Mouse (Mus musculus) limb, embryonic 15.5 days (tissue): Measurements from ENCODE around the gene Herc3. TPM values are rescaled to one million over a fixed set of nuclear protein-coding genes. Genes with fewer than 3 reads are reported as not detected.

Experiments used
- ATAC-seq: fragments of 200-750 bp; cut with Nextera tagmentation; 2 replicates; pipeline ENCODE4 v1.8.0; 2017; ENCODE audit warnings: low read depth, moderate TSS enrichment; ENCODE audit not compliant: insufficient number of reproducible peaks, low FRiP score, low TSS enrichment
- H3K27ac ChIP-seq: fragments of 300-500 bp; sonication (generic); 2 replicates; pipeline ENCODE4 v1.5.1; 2015; ENCODE audit warnings: moderate library complexity, mild to moderate bottlenecking, inconsistent platforms
- H3K27me3 ChIP-seq: fragments of 300-500 bp; sonication (generic); 2 replicates; pipeline ENCODE4 v1.6.1; 2015; ENCODE audit warnings: inconsistent platforms
- H3K36me3 ChIP-seq: fragments of 300-500 bp; sonication (generic); 2 replicates; pipeline ENCODE4 v1.6.1; 2015; ENCODE audit warnings: inconsistent platforms
- H3K4me1 ChIP-seq: fragments of 300-500 bp; sonication (generic); 2 replicates; pipeline ENCODE4 v1.6.1; 2015; ENCODE audit warnings: inconsistent platforms
- H3K4me2 ChIP-seq: fragments of 300-500 bp; sonication (generic); 2 replicates; pipeline ENCODE4 v1.6.1; 2015; ENCODE audit warnings: mild to moderate bottlenecking, inconsistent platforms
- H3K4me3 ChIP-seq: fragments of 300-500 bp; sonication (generic); 2 replicates; pipeline ENCODE4 v1.5.1; 2015; ENCODE audit warnings: mild to moderate bottlenecking, inconsistent platforms
- H3K9ac ChIP-seq: fragments of 300-500 bp; sonication (generic); 2 replicates; pipeline ENCODE4 v1.6.1; 2015; ENCODE audit warnings: inconsistent platforms
- H3K9me3 ChIP-seq: fragments of 300-500 bp; sonication (generic); 2 replicates; pipeline ENCODE4 v1.6.1; 2016; ENCODE audit warnings: inconsistent platforms
- WGBS: fragments of 180-500 bp; shearing (Covaris S2); methylation state at CpG from one replicate; pipeline ENCODE4 v1.1.7; 2015; 5-methylcytosine and 5-hydroxymethylcytosine counted together
- polyA plus RNA-seq: library from polyadenylated mRNA; unstranded; fragments of >200 nt; fragmentation: Nextera tagmentation; extraction: Ambion mirVana; gene quantifications from 2 replicates; pipeline ENCODE4 v1.2.1, GENCODE M21; 2015

Gene Herc3
- polyA plus RNA-seq, 1 experiment from 2014 or later, result 4.9 TPM

DNA sequence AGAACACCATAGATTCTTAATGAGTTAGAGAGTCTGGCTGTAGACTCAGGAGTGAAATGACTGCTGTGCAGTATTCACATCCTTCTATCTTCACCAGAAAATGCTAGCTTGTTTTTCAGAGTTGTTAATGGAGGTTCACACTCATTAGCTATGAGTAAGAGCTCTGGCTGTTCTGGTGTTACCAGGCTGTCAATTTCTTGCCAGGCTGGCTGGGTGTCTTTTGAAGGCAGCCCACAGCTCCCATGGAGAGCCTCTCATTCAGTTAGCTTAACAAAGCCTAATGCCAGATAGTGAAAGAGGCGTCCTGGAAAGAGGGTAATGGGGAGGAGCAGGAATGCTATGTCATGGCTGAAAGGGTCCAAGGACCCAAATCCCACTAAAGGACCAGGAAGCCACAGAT, 6.7 kb downstream of the Herc3 start:
- no peaks in the 10 kb centered on the region for H3K27me3 ChIP-seq
- ATAC-seq, result no peak
- no peaks in the 10 kb centered on the region for H3K4me1 ChIP-seq
- no peak overlapping the region for H3K9ac ChIP-seq
- H3K4me2 ChIP-seq, result no peak overlapping the region
- no peak overlapping the region for H3K4me3 ChIP-seq
- WGBS, result 32% methylated on average over 1 of the region's 1 CpGs
- no peak overlapping the region for H3K27ac ChIP-seq
- no peaks in the 10 kb centered on the region for H3K36me3 ChIP-seq
- no peaks in the 10 kb centered on the region for H3K9me3 ChIP-seq

GRCm38 (mm10) chr6:58841208-58841607, 9.9 kb downstream of the Herc3 start:
- Histone ChIP-seq H3K27me3 (no peaks in the 10 kb centered on the region), H3K36me3 (no peaks in the 10 kb centered on the region), H3K9ac (no peak overlapping the region), H3K4me3 (no peak overlapping the region), H3K4me1 (no peaks in the 10 kb centered on the region), H3K4me2 (no peak overlapping the region), H3K9me3 (no peaks in the 10 kb centered on the region), H3K27ac (no peak overlapping the region)
- WGBS, result 66% methylated on average over 2 of the region's 2 CpGs
- ATAC-seq, result no peak

- no peaks in the 10 kb centered on the region for H3K9me3 ChIP-seq
- no peaks in the 10 kb centered on the region for H3K36me3 ChIP-seq
- WGBS, result 34% methylated on average over 2 of the region's 2 CpGs
- H3K27ac ChIP-seq, result no peak overlapping the region
- ATAC-seq, result no peak
- no peaks in the 10 kb centered on the region for H3K27me3 ChIP-seq
- no peak overlapping the region for H3K9ac ChIP-seq
- H3K4me1 ChIP-seq, result no peaks in the 10 kb centered on the region
- no peak overlapping the region for H3K4me3 ChIP-seq
- H3K4me2 ChIP-seq, result no peak overlapping the region
Measured at GRCm38 (mm10) chr6:58842186-58842585, 10.9 kb downstream of the Herc3 start.

- no peak overlapping the region for H3K4me3 ChIP-seq
- no peak overlapping the region for H3K4me2 ChIP-seq
- H3K9ac ChIP-seq, result no peak overlapping the region
- WGBS, result 87% methylated on average over 9 of the region's 9 CpGs
- H3K27me3 ChIP-seq, result no peaks in the 10 kb centered on the region
- H3K36me3 ChIP-seq, result no peaks in the 10 kb centered on the region
- no peak for ATAC-seq
- H3K9me3 ChIP-seq, result no peaks in the 10 kb centered on the region
- no peak overlapping the region for H3K27ac ChIP-seq
- no peaks in the 10 kb centered on the region for H3K4me1 ChIP-seq
Measured at GRCm38 (mm10) chr6:58843580-58843979, 12.3 kb downstream of the Herc3 start.

- no peaks in the 10 kb centered on the region for H3K9me3 ChIP-seq
- 80% methylated on average over 8 of the region's 8 CpGs for WGBS
- no peak overlapping the region for H3K9ac ChIP-seq
- H3K27me3 ChIP-seq, result no peaks in the 10 kb centered on the region
- no peaks in the 10 kb centered on the region for H3K36me3 ChIP-seq
- H3K4me1 ChIP-seq, result no peaks in the 10 kb centered on the region
- no peak overlapping the region for H3K4me2 ChIP-seq
- H3K27ac ChIP-seq, result no peak overlapping the region
- no peak overlapping the region for H3K4me3 ChIP-seq
- no peak for ATAC-seq
Measured at GRCm38 (mm10) chr6:58844188-58844822, 13.0 kb downstream of the Herc3 start.

GRCm38 (mm10) chr6:58846850-58847692, 15.8 kb downstream of the Herc3 start:
- H3K9ac ChIP-seq, result no peak overlapping the region
- H3K36me3 ChIP-seq, result no peaks in the 10 kb centered on the region
- no peak overlapping the region for H3K27ac ChIP-seq
- H3K9me3 ChIP-seq, result no peaks in the 10 kb centered on the region
- no peak for ATAC-seq
- no peak overlapping the region for H3K4me2 ChIP-seq
- no peaks in the 10 kb centered on the region for H3K27me3 ChIP-seq
- no peak overlapping the region for H3K4me3 ChIP-seq
- 90% methylated on average over 9 of the region's 9 CpGs for WGBS
- H3K4me1 ChIP-seq, result no peaks in the 10 kb centered on the region

DNA sequence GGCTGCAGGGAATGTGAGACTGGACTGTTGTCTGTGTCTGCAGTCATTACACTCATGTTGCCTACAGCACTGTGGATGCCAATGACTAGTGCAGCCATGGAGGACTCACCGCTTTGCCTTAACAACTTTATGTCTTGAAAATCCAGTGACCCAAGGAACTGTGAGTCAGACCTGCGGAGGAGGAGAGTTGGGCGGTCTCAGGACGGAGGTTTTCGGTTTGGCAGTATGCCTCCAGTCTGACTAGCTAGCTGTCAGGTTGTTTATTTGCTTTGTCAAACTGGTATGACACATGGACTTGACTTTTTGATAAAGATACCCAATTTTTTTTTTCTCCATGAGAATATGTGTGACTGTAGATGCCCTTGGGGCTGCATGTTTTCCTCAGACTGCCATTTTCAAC, 16.6 kb downstream of the Herc3 start:
- Histone ChIP-seq H3K4me1 (no peaks in the 10 kb centered on the region), H3K4me3 (no peak overlapping the region), H3K27me3 (no peaks in the 10 kb centered on the region), H3K36me3 (no peaks in the 10 kb centered on the region), H3K9ac (no peak overlapping the region), H3K9me3 (no peaks in the 10 kb centered on the region), H3K4me2 (no peak overlapping the region), H3K27ac (no peak overlapping the region)
- 76% methylated on average over 5 of the region's 5 CpGs for WGBS
- no peak for ATAC-seq

DNA sequence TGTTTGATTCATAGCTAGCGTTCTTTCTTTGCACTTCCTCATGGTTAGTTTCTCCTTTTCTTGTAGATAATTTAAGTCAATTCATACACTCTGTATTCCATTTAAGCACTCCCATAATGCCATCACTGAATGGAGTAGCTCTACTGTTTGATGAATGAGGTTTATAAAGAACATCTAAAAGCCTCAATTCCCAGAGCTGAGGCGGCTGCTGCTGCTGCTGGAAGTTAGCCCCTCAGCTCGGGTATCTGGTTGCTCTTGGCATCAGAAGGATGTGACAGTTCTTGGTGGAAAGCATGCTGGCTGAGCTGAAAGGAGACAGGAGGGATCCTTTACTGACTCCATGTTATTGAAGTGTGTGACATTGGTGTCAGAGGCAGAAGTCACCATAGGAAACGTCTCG, 18.1 kb downstream of the Herc3 start:
- Histone ChIP-seq H3K9me3 (no peaks in the 10 kb centered on the region), H3K36me3 (no peaks in the 10 kb centered on the region), H3K27me3 (no peaks in the 10 kb centered on the region), H3K4me3 (no peak overlapping the region), H3K9ac (no peak overlapping the region), H3K4me1 (no peaks in the 10 kb centered on the region), H3K27ac (no peak overlapping the region), H3K4me2 (no peak overlapping the region)
- no peak for ATAC-seq
- WGBS, result 79% methylated on average over 5 of the region's 5 CpGs

DNA sequence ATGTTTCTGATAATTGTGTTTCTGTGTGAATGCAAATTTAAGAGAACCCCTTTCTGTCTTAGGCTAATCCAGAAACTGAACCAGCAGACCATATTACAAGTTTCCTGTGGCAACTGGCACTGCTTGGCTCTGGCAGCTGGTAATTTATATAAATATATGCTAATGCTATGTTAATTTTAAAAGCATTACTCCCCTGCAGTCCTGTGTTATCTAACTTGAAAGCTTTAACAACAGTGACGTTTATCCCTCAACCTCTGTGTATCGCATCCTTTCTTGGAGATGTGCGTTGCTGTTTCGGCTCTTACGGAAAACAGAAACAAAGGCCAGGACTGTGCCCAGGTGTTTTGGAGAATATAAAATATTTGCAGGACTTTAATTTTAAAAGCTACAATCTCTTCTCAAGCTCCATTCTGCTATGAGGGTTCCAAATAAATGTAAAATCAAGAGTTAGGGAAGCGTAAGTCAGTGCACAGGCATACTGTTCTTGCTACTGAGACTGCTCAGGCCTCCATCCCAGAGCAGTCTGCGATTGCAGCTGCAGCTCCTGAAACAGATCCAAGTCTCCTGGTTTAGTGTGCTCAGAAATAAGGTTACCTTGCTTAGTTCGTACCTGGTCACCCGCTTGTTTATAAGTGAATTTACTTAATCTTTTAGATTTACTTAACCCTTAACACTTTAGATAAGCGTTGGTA, 24.6 kb downstream of the Herc3 start:
- no peak overlapping the region for H3K27ac ChIP-seq
- no peaks in the 10 kb centered on the region for H3K9me3 ChIP-seq
- WGBS, result 83% methylated on average over 10 of the region's 10 CpGs
- no peak overlapping the region for H3K9ac ChIP-seq
- ATAC-seq, result no peak
- no peaks in the 10 kb centered on the region for H3K4me1 ChIP-seq
- H3K4me3 ChIP-seq, result no peak overlapping the region
- no peaks in the 10 kb centered on the region for H3K27me3 ChIP-seq
- H3K4me2 ChIP-seq, result no peak overlapping the region
- peaks cover 4% of the 10 kb centered on the region; the same call in 1 of the 2 replicates for H3K36me3 ChIP-seq

DNA sequence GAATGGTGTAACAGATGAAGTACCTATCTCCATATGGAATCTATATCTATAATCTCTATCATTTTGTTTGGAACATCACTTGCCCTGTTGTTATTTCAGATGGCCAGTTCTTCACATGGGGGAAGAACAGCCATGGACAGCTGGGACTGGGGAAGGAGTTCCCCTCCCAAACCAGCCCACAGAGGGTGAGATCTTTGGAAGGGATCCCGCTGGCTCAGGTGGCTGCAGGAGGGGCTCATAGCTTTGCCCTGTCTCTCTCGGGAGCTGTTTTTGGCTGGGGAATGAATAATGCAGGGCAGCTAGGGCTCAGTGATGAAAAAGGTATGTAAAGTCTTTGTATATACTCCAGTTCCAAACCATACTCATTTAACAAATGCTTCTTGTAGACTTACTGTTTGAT, 25.2 kb downstream of the Herc3 start:
- Histone ChIP-seq H3K27me3 (no peaks in the 10 kb centered on the region), H3K9me3 (no peaks in the 10 kb centered on the region), H3K4me1 (no peaks in the 10 kb centered on the region), H3K4me3 (no peak overlapping the region), H3K9ac (no peak overlapping the region), H3K27ac (no peak overlapping the region), H3K4me2 (no peak overlapping the region), H3K36me3 (peaks cover 4% of the 10 kb centered on the region; the same call in 1 of the 2 replicates)
- 73% methylated on average over 2 of the region's 2 CpGs for WGBS
- ATAC-seq, result no peak

GRCm38 (mm10) chr6:58859517-58859916, 28.3 kb downstream of the Herc3 start:
- H3K27ac ChIP-seq, result no peak overlapping the region
- 85% methylated on average over 4 of the region's 4 CpGs for WGBS
- peaks cover 4% of the 10 kb centered on the region; the same call in 1 of the 2 replicates for H3K36me3 ChIP-seq
- no peak overlapping the region for H3K4me2 ChIP-seq
- no peaks in the 10 kb centered on the region for H3K4me1 ChIP-seq
- H3K9ac ChIP-seq, result no peak overlapping the region
- no peak for ATAC-seq
- no peaks in the 10 kb centered on the region for H3K9me3 ChIP-seq
- no peaks in the 10 kb centered on the region for H3K27me3 ChIP-seq
- H3K4me3 ChIP-seq, result no peak overlapping the region

- H3K4me3 ChIP-seq, result no peak overlapping the region
- WGBS, result 74% methylated on average over 9 of the region's 9 CpGs
- no peak overlapping the region for H3K4me2 ChIP-seq
- H3K27me3 ChIP-seq, result no peaks in the 10 kb centered on the region
- H3K4me1 ChIP-seq, result no peaks in the 10 kb centered on the region
- peaks cover 4% of the 10 kb centered on the region; the same call in 1 of the 2 replicates for H3K36me3 ChIP-seq
- no peak overlapping the region for H3K9ac ChIP-seq
- ATAC-seq, result no peak
- no peak overlapping the region for H3K27ac ChIP-seq
- H3K9me3 ChIP-seq, result no peaks in the 10 kb centered on the region
Measured at GRCm38 (mm10) chr6:58862446-58862993, 31.3 kb downstream of the Herc3 start.
